Mouse (Mus musculus): ENCODE measurements around the gene Pcyt2.

The Pcyt2 gene

GRCm38 (mm10) chr11:120632559-120633519 is 15.1 kb upstream of the Pcyt2 start:
- DNase-seq (ENCODE audit: low spot score): peak; percentile 70

GRCm38 (mm10) chr11:120631726-120632448 is 14.2 kb upstream of the Pcyt2 start:
- peak; percentile 3 for DNase-seq (ENCODE audit: low spot score)

GRCm38 (mm10) chr11:120630881-120631725 is 13.4 kb upstream of the Pcyt2 start:
- DNase-seq (ENCODE audit: low spot score): peak; percentile 14

GRCm38 (mm10) chr11:120630401-120630871 is 12.7 kb upstream of the Pcyt2 start:
- peak; percentile 15 for DNase-seq (ENCODE audit: low spot score)

GRCm38 (mm10) chr11:120629911-120630310 is 12.2 kb upstream of the Pcyt2 start:
- DNase-seq (ENCODE audit: low spot score): peak; percentile 9

GRCm38 (mm10) chr11:120629341-120629730 is 11.6 kb upstream of the Pcyt2 start:
- no peak for DNase-seq (ENCODE audit: low spot score)

- DNase-seq (ENCODE audit: low spot score): no peak
Measured at GRCm38 (mm10) chr11:120628601-120629340, 11.0 kb upstream of the Pcyt2 start.

- DNase-seq (ENCODE audit: low spot score): no peak
Measured at GRCm38 (mm10) chr11:120627468-120628300, 9.9 kb upstream of the Pcyt2 start.

- no peak for DNase-seq (ENCODE audit: low spot score)
Measured at GRCm38 (mm10) chr11:120626785-120627467, 9.2 kb upstream of the Pcyt2 start.

GRCm38 (mm10) chr11:120625152-120625775 is 7.5 kb upstream of the Pcyt2 start, which contains the start of gene Sirt7:
Sirt7 (minus strand) TSS chr11:120625240.
- no peak for DNase-seq (ENCODE audit: low spot score)

- peak; percentile 86 for DNase-seq (ENCODE audit: low spot score)
Measured at GRCm38 (mm10) chr11:120624680-120625111, 7.0 kb upstream of the Pcyt2 start.

- DNase-seq (ENCODE audit: low spot score): peak; percentile 69
Measured at GRCm38 (mm10) chr11:120623961-120624679, 6.4 kb upstream of the Pcyt2 start.

GRCm38 (mm10) chr11:120622805-120623204 is 5.1 kb upstream of the Pcyt2 start:
- no peak for DNase-seq (ENCODE audit: low spot score)

- no peak for DNase-seq (ENCODE audit: low spot score)
Measured at GRCm38 (mm10) chr11:120620195-120620594, 2.5 kb upstream of the Pcyt2 start.

GRCm38 (mm10) chr11:120618619-120619535 is 1.1 kb upstream of the Pcyt2 start:
- no peak for DNase-seq (ENCODE audit: low spot score)

- no peak for DNase-seq (ENCODE audit: low spot score)
Measured at GRCm38 (mm10) chr11:120616617-120617294, 980 bp downstream of the Pcyt2 start.

All from layer of hippocampus, adult 11-12 months (tissue).